Mouse (Mus musculus) kidney, embryonic 16.5 days (tissue): ENCODE data around the gene Xxylt1. TPM values are rescaled to one million over a fixed set of nuclear protein-coding genes. Genes with fewer than 3 reads are reported as not detected.

Source experiments
- ATAC-seq: fragments of 200-750 bp; cut with Nextera tagmentation; 2 replicates; pipeline ENCODE4 v1.8.0; 2017; ENCODE audit warnings: moderate TSS enrichment; ENCODE audit not compliant: low FRiP score, low TSS enrichment
- H3K27ac ChIP-seq: fragments of 300-500 bp; sonication (generic); 2 replicates; pipeline ENCODE4 v1.5.1; 2014; ENCODE audit warnings: low read length
- H3K27me3 ChIP-seq: fragments of 300-500 bp; sonication (generic); 2 replicates; pipeline ENCODE4 v1.6.1; 2014; ENCODE audit warnings: low read length, control low read depth, mixed read lengths; ENCODE audit not compliant: insufficient read depth
- H3K36me3 ChIP-seq: fragments of 300-500 bp; sonication (generic); 2 replicates; pipeline ENCODE4 v1.6.1; 2014; ENCODE audit warnings: low read length, control low read depth, mixed read lengths; ENCODE audit not compliant: insufficient read depth
- H3K4me1 ChIP-seq: fragments of 300-500 bp; sonication (generic); 2 replicates; pipeline ENCODE4 v1.6.1; 2014; ENCODE audit warnings: low read length, control low read depth, mixed read lengths; ENCODE audit not compliant: insufficient read depth
- H3K4me2 ChIP-seq: fragments of 300-500 bp; sonication (generic); replicated peaks from 2 replicates; pipeline ENCODE4 v1.6.1; 2014; ENCODE audit warnings: low read depth, low read length
- H3K4me3 ChIP-seq: fragments of 300-500 bp; sonication (generic); 2 replicates; pipeline ENCODE4 v1.5.1; 2014; ENCODE audit warnings: mild to moderate bottlenecking, low read length
- H3K9ac ChIP-seq: fragments of 300-500 bp; sonication (generic); replicated peaks from 2 replicates; pipeline ENCODE4 v1.6.1; 2014; ENCODE audit warnings: low read length
- H3K9me3 ChIP-seq: fragments of 300-500 bp; sonication (generic); 2 replicates; pipeline ENCODE4 v1.6.1; 2016; ENCODE audit warnings: low read length, control low read depth
- WGBS: fragments of 180-500 bp; shearing (Covaris S2); extraction: QIAGEN DNeasy Blood & Tissue Kit; methylation state at CpG from one replicate; pipeline ENCODE4 v1.1.7; 2014; 5-methylcytosine and 5-hydroxymethylcytosine counted together
- polyA plus RNA-seq: library from polyadenylated mRNA; unstranded; fragments of >200 nt; fragmentation: Nextera tagmentation; extraction: Ambion mirVana; gene quantifications from 2 replicates; pipeline ENCODE4 v1.2.1, GENCODE M21; 2015

Gene Xxylt1
- polyA plus RNA-seq, 1 experiment from 2014 or later = 18.8 TPM

GRCm38 (mm10) chr16:31017687-31018413 lies 63.4 kb downstream of the Xxylt1 start:
- no peak for ATAC-seq
- Histone ChIP-seq H3K4me1 (peaks cover 11% of the 10 kb centered on the region; the same call in 1 of the 2 replicates), H3K36me3 (no peaks in the 10 kb centered on the region), H3K27ac (no peak overlapping the region), H3K4me2 (no peak overlapping the region), H3K4me3 (no peak overlapping the region), H3K9ac (no peak overlapping the region; the same call in 1 of the 2 replicates), H3K9me3 (no peaks in the 10 kb centered on the region), H3K27me3 (no peaks in the 10 kb centered on the region)
- WGBS = 89% methylated on average over 10 of the region's 10 CpGs

- no peak overlapping the region for H3K4me3 ChIP-seq
- H3K4me1 ChIP-seq = peaks cover 2% of the 10 kb centered on the region; the same call in 1 of the 2 replicates
- H3K27ac ChIP-seq = no peak overlapping the region
- no peak overlapping the region for H3K9ac ChIP-seq
- H3K27me3 ChIP-seq = no peaks in the 10 kb centered on the region
- H3K4me2 ChIP-seq = no peak overlapping the region
- WGBS = 56% methylated on average over 2 of the region's 2 CpGs
- no peak for ATAC-seq
- H3K9me3 ChIP-seq = no peaks in the 10 kb centered on the region
- H3K36me3 ChIP-seq = no peaks in the 10 kb centered on the region
Observed at GRCm38 (mm10) chr16:31016669-31017068, 64.6 kb downstream of the Xxylt1 start.

- ATAC-seq = no peak
- WGBS = 83% methylated on average over 8 of the region's 8 CpGs
Observed at GRCm38 (mm10) chr16:31016169-31016568, 65.1 kb downstream of the Xxylt1 start.

GRCm38 (mm10) chr16:31015271-31015670 lies 66.0 kb downstream of the Xxylt1 start:
- H3K9ac ChIP-seq = no peak overlapping the region
- no peak overlapping the region for H3K4me2 ChIP-seq
- no peak overlapping the region for H3K27ac ChIP-seq
- H3K9me3 ChIP-seq = no peaks in the 10 kb centered on the region
- ATAC-seq = no peak
- H3K27me3 ChIP-seq = no peaks in the 10 kb centered on the region
- H3K36me3 ChIP-seq = no peaks in the 10 kb centered on the region
- no peaks in the 10 kb centered on the region for H3K4me1 ChIP-seq
- WGBS = 96% methylated on average over 1 of the region's 1 CpGs
- H3K4me3 ChIP-seq = no peak overlapping the region

More at GRCm38 (mm10) chr16:31016169-31016568, 65.1 kb downstream of the Xxylt1 start:
- H3K27me3 ChIP-seq = no peaks in the 10 kb centered on the region
- no peaks in the 10 kb centered on the region for H3K4me1 ChIP-seq
- H3K36me3 ChIP-seq = no peaks in the 10 kb centered on the region
- no peak overlapping the region for H3K4me2 ChIP-seq
- no peak overlapping the region for H3K27ac ChIP-seq
- H3K9ac ChIP-seq = no peak overlapping the region
- H3K4me3 ChIP-seq = no peak overlapping the region
- H3K9me3 ChIP-seq = no peaks in the 10 kb centered on the region

GRCm38 (mm10) chr16:31012236-31012635 lies 69.0 kb downstream of the Xxylt1 start:
- Histone ChIP-seq H3K27me3 (no peaks in the 10 kb centered on the region), H3K27ac (no peak overlapping the region), H3K9me3 (no peaks in the 10 kb centered on the region), H3K4me1 (no peaks in the 10 kb centered on the region), H3K9ac (no peak overlapping the region), H3K4me3 (no peak overlapping the region), H3K36me3 (no peaks in the 10 kb centered on the region), H3K4me2 (no peak overlapping the region)
- WGBS = 89% methylated on average over 10 of the region's 10 CpGs
- no peak for ATAC-seq

GRCm38 (mm10) chr16:31010443-31010842 lies 70.8 kb downstream of the Xxylt1 start:
- no peak overlapping the region for H3K9ac ChIP-seq
- no peaks in the 10 kb centered on the region for H3K27me3 ChIP-seq
- WGBS = 77% methylated on average over 5 of the region's 5 CpGs
- H3K36me3 ChIP-seq = no peaks in the 10 kb centered on the region
- H3K9me3 ChIP-seq = no peaks in the 10 kb centered on the region
- 0 out of 2 replicates have a peak, but pooled peaks cover 3% of the 10 kb centered on the region for H3K4me1 ChIP-seq
- H3K27ac ChIP-seq = no peak overlapping the region
- no peak for ATAC-seq
- no peak overlapping the region for H3K4me2 ChIP-seq
- no peak overlapping the region for H3K4me3 ChIP-seq

GRCm38 (mm10) chr16:31008326-31008725 lies 72.9 kb downstream of the Xxylt1 start:
- Histone ChIP-seq H3K27ac (no peak overlapping the region), H3K36me3 (no peaks in the 10 kb centered on the region), H3K9ac (no peak overlapping the region), H3K4me1 (peaks cover 23% of the 10 kb centered on the region), H3K9me3 (no peaks in the 10 kb centered on the region), H3K4me2 (no peak overlapping the region), H3K27me3 (no peaks in the 10 kb centered on the region), H3K4me3 (no peak overlapping the region)
- 86% methylated on average over 7 of the region's 7 CpGs for WGBS
- ATAC-seq = no peak

- ATAC-seq = no peak
- H3K27ac ChIP-seq = no peak overlapping the region
- H3K4me1 ChIP-seq = peaks cover 28% of the 10 kb centered on the region
- H3K9ac ChIP-seq = no peak overlapping the region
- no peak overlapping the region for H3K4me2 ChIP-seq
- no peaks in the 10 kb centered on the region for H3K27me3 ChIP-seq
- WGBS = 91% methylated on average over 12 of the region's 12 CpGs
- no peaks in the 10 kb centered on the region for H3K9me3 ChIP-seq
- no peaks in the 10 kb centered on the region for H3K36me3 ChIP-seq
- H3K4me3 ChIP-seq = no peak overlapping the region
Observed at GRCm38 (mm10) chr16:31007582-31007981, 73.7 kb downstream of the Xxylt1 start.

GRCm38 (mm10) chr16:31005693-31006092 lies 75.5 kb downstream of the Xxylt1 start:
- ATAC-seq = no peak
- 46% methylated on average over 7 of the region's 7 CpGs for WGBS
- H3K4me2 ChIP-seq = no peak overlapping the region
- no peak overlapping the region for H3K9ac ChIP-seq
- H3K27me3 ChIP-seq = no peaks in the 10 kb centered on the region
- H3K36me3 ChIP-seq = no peaks in the 10 kb centered on the region
- no peak overlapping the region; the same call in 1 of the 2 replicates for H3K27ac ChIP-seq
- H3K4me1 ChIP-seq = peaks cover 32% of the 10 kb centered on the region
- H3K9me3 ChIP-seq = no peaks in the 10 kb centered on the region
- H3K4me3 ChIP-seq = no peak overlapping the region

- Histone ChIP-seq H3K9me3 (no peaks in the 10 kb centered on the region), H3K27me3 (no peaks in the 10 kb centered on the region), H3K9ac (no peak overlapping the region), H3K4me3 (no peak overlapping the region), H3K4me2 (no peak overlapping the region), H3K27ac (peak overlapping the region; percentile 83), H3K36me3 (no peaks in the 10 kb centered on the region), H3K4me1 (peaks cover 32% of the 10 kb centered on the region)
- WGBS = 36% methylated on average over 2 of the region's 2 CpGs
- peak; percentile 49; the same call in 1 of the 2 replicates for ATAC-seq
Observed at GRCm38 (mm10) chr16:31004321-31004682, 76.9 kb downstream of the Xxylt1 start.
